Mouse (Mus musculus) gonadal fat pad, adult 2 months (tissue): ENCODE data around the gene Stat2. TPM values are rescaled to one million over a fixed set of nuclear protein-coding genes. Genes with fewer than 3 reads are reported as not detected.
"Not testable (repeated sequence)": the region's sequence is repeated elsewhere in the genome, so short reads cannot be mapped to it uniquely, and the experiment has no call there.

Experiments
- DNase-seq: peaks from one replicate; pipeline ENCODE4 v3.0.0-alpha.2; 2012; ENCODE audit warnings: low read depth
- polyA plus RNA-seq: library from polyadenylated mRNA; depleted of rRNA; stranded (reverse); fragments of >200 nt; gene quantifications from 2 replicates; pipeline ENCODE4 v1.2.3, GENCODE M21; 2012

The Stat2 gene
- polyA plus RNA-seq, 1 experiment = 29.0 TPM

- DNase-seq = peak; percentile 41
These were observed 27.9 kb downstream of the Stat2 start for GRCm38 (mm10) chr10:128298243-128298642.

- no peak for DNase-seq
These were observed 28.4 kb downstream of the Stat2 start, which contains the start of gene Il23a for GRCm38 (mm10) chr10:128298702-128299171. Il23a (minus strand) TSS chr10:128298752.

DNA sequence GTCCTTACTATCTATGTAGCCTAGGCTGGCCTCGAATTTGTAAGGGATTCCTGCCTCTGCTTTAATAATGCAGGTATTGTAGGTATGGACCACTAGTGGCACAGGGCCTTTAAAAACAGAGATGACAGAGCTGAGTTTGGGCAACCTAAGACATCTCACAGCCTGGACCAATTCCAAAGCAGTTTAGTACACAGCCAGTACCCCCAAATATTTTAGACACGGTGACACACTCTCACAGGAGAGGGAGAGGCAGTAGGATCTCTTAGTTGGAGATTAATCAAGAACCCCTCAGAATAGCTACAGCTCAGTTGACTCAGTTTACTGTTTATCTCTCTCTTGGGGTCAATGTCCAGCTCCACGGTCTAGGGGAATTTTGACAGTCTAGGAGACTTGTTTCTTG is 32.0 kb downstream of the Stat2 start:
- DNase-seq = no peak

DNA sequence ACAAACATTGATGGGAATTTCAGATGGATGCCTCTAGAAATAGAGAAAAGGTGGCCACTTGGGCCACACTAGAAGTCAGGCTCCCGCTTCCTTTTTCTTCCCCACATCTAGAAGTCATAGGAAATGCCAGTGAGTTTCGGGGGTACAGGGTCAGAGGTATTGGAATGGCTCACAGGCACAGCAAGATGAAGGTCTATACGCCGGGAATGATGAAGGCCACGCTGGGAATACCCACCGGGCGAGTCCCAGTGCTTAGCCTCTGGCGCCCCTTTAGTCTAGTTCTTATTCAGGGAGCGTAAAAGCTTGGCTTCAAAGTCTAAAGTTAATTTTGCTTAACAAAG is 32.4 kb downstream of the Stat2 start:
- DNase-seq = no peak

DNA sequence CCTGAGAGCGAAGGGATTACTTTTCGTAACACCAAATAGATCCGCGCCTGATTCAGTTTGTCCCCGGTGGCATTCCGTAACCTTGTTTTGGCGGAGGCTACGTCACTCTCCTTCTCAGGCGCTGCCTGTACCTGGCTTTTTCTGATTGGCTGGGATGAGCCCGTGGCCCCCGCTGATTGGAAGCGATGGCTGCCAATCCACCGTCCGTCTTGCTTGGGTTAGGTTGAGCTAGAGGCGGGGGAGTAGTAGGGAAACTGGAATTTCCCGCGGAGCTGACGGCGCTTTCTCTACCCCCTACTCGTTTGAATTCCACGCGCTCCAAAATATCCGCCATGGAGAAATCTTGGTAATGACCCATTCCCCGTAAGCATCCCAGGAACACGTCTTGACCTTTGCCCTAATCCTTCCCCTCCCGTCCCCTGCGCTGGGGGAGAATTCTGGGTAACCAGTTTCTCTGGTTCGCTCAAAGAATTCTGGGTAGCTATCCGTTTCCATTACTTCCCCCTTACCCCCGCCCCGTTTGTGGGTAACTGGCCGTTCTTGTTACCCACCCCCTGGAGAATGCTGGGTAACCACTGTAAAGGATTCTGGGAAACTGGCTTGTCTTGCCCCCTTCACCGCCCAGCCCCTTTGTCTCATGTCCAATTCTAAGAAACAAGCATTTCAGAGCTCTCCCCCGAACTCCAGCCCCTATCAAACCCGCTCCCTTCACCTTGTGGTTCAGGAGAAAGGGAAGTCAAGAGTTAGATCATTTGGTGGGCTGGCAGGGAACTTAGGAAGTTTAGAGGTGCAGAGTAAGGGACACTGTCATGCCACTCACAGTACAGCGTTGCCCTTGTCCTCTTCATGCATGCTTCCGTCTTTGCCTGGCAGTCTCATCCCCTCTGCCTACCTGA is 33.0 kb downstream of the Stat2 start, which contains the start of gene Pan2:
Gene Pan2 (plus strand): TSS at position 210 of the 896 bp plus-strand sequence.
- peak; percentile 98 for DNase-seq

- no peak for DNase-seq
These were observed 39.3 kb downstream of the Stat2 start for GRCm38 (mm10) chr10:128309654-128310053.

GRCm38 (mm10) chr10:128310177-128310576 is 39.8 kb downstream of the Stat2 start:
- no peak for DNase-seq

GRCm38 (mm10) chr10:128310902-128311301 is 40.5 kb downstream of the Stat2 start:
- DNase-seq = no peak

DNA sequence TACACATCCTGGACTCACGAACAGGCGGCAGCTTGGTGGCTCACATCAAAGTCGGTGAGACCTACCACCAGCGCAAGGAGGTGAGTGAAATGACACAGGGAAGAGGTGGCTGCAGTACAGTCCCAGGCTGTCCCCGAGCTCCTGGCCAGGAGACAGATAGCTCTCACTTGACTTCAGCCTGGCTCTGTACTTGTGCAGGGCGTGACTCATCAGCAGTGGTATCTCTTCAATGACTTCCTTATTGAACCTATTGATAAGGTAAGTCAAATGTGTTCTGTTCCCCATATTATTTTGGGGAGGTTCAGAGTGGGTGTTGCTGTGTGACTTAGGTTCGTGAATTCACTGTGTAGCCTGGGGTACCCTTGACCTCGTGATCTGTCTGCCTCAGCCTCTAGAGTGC is 45.2 kb downstream of the Stat2 start:
- DNase-seq = no peak

DNA sequence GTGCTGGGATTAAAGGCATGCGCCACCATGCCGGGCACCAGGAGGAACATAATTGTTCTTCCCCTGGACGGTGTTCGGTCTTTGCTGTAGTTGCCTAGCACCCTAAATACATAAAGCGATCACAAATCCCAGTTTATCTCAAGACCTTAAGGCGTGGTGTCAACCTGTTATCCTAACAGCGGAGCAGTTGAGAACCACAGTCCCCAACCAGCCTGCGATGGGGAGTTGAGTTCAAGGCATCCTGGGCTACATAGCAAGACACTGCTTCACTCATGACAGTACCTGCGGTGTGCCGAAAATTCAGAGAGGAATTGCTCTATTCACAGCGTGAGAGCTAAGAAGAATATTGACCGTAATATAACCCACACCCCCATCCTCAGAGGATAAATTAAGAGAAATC is 51.3 kb downstream of the Stat2 start:
- no peak for DNase-seq

DNA sequence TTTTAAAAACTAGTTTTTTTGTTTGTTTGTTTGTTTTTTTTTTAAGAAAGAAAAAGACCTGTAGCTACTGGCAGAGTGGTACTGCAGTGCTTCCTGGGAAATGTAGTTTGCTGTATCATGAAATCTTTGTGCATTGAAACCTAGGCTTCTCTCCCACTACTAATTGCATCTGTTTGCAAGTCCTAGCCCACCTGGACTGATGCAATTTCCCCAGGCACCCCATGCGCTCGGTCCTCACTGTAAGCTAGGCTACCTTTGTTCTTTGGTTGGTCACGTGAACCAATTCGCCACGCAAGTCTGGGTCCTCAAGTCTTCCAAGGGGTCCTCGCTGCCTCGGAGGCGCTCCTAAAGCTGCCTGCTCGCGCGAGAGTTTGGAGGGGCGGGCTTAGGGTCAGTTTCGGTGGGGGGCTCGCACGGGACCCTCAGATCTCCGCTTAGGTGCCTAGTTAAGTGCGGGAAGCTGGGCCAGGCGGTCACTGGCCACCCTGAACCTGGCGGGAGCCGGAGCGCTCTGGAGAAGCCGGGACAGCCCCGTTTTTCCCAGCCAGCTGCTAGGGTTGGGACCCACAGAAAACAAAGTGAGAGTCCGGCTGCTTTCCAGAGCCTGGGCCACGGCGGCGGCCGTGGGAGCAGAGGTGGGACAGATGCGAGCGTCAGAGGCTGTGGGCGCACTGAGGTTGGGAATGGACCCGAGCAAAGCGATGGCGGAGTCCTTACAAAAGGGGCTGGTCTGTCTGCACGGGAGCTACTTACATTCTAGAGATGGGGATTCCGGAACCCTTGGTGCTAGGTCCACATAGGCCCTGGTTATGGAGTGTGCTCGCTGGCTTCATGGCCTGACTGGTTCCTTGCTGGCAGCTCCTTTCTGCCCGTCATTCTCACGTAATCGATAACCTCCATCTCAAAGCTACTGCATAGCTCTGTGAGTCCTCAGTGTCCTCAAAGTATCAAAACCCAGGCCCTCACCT is 52.1 kb downstream of the Stat2 start, which contains the start of gene Cnpy2:
Gene Cnpy2 (plus strand): TSS at position 319 of the 968 bp plus-strand sequence.
- DNase-seq = no peak

- DNase-seq = no peak
These were observed 53.2 kb downstream of the Stat2 start for GRCm38 (mm10) chr10:128323516-128323915.

GRCm38 (mm10) chr10:128326825-128327224 is 56.5 kb downstream of the Stat2 start:
- no peak for DNase-seq

DNA sequence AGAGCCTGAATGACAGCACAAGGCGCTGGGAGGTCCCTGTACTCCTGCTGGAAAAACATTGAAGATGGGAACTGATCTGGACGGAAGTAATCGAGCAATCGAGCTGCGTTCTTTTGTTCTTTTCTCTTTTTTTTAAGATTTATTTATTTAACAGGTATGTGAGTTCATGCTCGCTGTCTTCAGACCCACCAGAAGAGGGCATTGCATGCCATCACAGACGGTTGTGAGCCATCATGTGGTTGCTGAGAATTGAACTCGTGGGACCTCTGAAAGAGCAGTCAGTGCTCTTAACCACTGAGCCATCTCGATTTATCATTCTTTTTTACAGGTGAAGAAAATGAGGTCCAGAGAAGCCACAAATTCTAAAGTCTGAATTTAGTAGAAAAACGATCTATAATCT is 57.3 kb downstream of the Stat2 start:
- no peak for DNase-seq

- not testable (repeated sequence) for DNase-seq
These were observed 62.2 kb downstream of the Stat2 start for GRCm38 (mm10) chr10:128332358-128333249.

DNA sequence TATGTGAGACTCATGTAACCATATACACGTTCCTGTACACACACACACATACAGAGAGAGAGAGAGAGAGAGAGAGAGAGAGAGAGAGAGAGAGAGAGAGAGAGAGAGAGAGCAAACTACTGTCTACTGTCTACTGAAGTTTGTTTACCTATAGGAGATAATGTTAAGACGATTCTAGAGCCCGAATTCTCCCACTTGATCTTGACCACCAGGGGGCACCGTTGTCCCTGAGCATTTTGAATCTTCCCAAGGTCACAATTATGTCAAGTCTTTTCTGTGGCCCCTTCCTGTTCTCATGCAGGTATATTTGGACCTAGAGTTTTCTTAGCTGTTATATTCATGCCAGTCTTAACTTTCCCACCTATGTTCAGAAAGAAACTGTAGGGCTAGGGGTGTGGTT is 65.2 kb downstream of the Stat2 start:
- no peak for DNase-seq

DNA sequence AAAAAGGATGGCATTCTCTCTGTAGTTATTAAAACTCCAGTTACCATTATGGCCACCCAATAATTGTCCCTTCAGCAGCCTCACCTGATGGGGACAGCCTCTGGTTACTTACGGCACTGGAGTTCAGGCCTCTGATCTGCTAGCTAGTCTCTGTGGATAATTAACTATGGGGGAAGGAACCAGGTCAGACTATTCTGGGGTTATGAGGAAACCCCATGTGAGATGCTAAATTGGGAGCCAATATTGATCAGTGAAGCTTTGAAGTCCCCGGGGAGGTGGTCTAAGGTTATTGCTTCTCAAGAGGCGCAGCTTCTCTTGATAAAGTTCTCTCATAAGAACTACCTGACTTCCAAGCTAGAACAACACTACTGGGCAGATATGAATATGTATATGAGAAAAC is 65.8 kb downstream of the Stat2 start:
- DNase-seq = no peak

- DNase-seq = no peak
These were observed 66.2 kb downstream of the Stat2 start for GRCm38 (mm10) chr10:128336597-128336996.

GRCm38 (mm10) chr10:128337306-128338181 is 67.2 kb downstream of the Stat2 start, which contains the start of gene Cs:
Cs (plus strand) TSS chr10:128337734.
- DNase-seq = no peak

- no peak for DNase-seq
These were observed 68.1 kb downstream of the Stat2 start for GRCm38 (mm10) chr10:128338415-128338814.
